Mouse (Mus musculus): ENCODE measurements around the gene Efemp2.
A peak's percentile ranks its signal among the peaks of the same experiment; 100 is the strongest.

The Efemp2 gene

DNA sequence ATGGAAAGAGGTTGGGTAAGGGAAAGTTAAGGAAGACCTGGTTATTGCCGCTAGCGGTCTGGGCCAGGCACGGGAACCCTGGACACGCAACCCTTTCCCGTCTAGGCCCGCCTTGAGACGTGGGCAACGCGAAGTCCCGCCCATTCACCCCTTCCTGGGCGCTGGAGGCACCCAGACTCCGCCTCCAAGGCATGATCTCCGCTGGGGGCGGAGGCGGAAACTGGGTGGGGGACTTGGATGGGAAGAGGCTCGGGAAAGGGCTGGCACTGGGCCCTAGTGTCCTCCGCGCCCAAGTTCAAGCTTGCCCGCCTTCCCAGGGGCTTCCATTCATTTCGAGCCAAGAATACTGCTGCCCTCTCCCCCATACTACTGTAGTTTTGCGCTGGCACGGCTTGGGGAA, at the start of gene Efemp2:
Efemp2 (plus strand) TSS at position 235 of the 400 bp plus-strand sequence.
- ATAC-seq (ENCODE audit: low TSS enrichment) = no peak

- ATAC-seq (ENCODE audit: low TSS enrichment) = peak; percentile 24; the same call in 1 of the 2 replicates
These were observed 49.5 kb upstream of the Efemp2 start for GRCm38 (mm10) chr19:5424092-5424781.

DNA sequence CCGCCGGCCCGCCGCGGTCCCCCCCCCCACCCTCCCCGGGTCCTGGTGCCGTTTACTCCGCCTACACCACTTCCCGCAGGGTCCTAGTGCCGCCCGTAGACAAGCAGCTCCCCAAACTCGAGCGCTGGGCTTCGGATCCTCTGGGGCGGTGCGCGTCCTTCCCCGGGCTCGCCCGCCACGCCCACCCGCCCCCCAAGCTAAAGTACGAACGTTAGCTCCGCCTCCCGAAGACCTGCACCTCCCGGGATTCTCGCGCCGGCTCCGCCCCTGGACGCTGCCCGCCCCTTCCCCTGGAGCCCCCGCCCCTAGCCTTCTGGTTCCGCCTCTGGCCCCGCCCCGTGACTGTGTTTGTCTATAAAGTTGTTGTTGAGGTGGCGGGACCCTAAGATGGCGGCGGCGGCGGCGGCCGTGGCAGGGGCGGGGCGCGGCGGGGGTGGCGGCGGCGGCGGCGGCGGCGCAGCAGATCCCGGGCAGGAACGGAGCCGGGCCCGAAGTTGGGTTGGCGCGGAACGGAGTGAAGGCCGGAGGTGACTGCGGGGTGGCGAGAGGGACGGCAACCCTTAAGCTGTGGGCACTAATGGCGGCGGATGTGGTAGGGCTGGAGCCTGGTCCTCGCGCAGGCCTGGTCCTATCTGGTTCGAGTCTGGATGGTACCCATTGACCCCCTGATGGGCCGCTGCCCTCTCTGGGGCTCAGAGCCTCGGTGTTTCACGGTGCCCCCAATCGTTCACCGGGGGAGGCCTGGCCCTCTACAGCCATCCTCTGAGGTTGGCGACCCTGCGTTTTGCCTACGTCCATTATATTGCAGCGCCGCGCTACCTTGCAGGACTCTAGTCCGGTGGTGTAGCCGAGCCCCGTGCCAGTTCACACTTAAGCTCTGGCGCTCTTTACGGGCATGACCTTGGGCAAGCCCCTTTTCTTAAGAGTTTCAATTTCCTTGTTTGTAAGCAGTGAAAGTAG, 48.7 kb upstream of the Efemp2 start, which contains the start of the genes Drap1 and AI837181:
Drap1 (minus strand) TSS at position 198 of the 960 bp plus-strand sequence.
AI837181 (plus strand) TSS at position 363 of the 960 bp plus-strand sequence.
- peak; percentile 75 for ATAC-seq (ENCODE audit: low TSS enrichment)

- ATAC-seq (ENCODE audit: low TSS enrichment) = no peak
These were observed 47.7 kb upstream of the Efemp2 start for GRCm38 (mm10) chr19:5425906-5426565.

DNA sequence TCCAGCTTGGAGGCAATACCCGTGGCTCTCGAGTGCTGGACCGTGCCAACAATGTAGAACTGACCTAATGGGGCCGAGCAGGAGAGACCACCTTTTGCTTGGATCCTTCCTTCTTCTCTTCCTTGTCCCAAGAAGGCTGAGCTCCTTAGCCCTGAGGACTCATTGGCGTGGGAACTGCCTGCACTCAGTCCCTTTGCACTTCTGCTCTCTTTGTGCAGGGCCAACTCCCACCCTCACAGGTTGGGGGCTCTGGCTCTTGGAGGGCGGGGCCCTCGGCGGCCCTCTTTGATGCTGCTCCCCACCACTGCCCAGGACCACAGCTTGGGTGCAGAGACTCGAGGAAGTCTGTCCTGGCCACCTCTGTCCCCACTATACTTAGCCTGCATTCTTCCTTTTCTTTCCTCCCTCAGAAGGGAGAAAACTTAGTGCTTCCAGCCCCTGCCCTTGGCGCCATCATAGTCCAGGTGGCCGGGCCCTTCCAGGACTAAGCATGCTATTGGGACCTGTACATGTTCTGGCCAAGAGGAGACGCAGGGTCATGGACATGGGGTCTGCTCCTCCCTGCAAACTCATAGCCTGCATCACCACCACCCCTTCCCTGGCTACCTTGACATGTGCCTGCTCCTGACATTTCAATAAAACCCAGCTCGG, 47.0 kb upstream of the Efemp2 start:
- no peak for ATAC-seq (ENCODE audit: low TSS enrichment)

GRCm38 (mm10) chr19:5428083-5428482, 45.7 kb upstream of the Efemp2 start:
- ATAC-seq (ENCODE audit: low TSS enrichment) = no peak

DNA sequence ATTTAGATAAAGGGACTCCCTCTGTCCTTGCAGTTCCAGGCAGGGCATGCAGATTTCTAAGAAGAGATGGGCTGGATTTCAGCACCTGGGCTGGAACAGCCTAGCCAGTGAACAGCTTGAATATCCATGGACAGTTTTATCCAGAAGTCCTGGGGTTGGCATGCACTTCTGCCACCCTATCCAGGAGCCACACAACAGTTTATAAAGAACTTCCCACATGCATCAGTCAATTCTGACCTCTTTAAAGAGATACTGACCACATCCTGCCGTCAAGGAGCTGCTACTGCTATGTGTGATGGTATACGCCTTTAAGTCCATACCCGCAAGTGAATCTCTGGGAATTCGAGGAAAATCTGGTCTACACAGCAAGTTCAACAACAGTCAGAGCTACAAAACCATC, 44.5 kb upstream of the Efemp2 start:
- no peak for ATAC-seq (ENCODE audit: low TSS enrichment)

DNA sequence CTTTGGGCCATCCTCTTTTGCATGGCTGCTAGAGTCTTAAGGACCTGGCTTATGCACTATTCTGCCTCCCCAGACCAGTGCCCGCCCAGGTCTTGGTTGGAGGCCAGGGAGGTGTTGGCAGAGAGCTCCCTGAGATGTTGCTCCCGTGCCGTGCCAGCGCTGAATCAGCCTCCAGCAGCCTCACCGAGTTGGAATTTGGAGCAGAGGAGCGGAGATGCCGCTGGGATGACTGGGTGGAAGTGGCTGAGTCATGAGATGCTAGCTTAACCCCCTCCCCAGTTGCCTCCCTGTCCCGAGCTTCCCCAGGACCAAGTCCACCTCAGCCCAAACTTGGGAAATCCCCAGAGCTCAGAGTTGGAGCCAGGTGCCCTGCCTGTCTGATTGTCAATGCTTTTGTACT, 43.9 kb upstream of the Efemp2 start:
- ATAC-seq (ENCODE audit: low TSS enrichment) = no peak

DNA sequence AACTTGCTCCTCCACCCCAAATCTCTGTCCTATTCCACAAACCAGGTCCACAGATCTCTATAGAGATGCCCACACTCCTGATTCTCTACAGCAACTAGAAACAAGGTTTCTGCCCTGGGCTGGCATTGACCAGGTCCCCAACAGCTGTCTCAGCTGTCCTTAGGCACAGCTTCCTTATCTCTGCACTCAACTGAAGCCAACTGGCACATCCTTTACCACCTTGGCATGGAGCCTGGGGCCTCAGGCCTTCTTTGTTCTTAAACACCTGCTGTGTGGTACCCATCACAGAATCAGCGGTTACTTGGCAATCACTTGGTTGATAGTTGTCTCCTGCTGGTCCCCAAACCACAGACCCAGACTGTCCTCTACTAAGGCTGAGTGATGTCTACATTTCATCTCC, 43.3 kb upstream of the Efemp2 start:
- no peak for ATAC-seq (ENCODE audit: low TSS enrichment)

DNA sequence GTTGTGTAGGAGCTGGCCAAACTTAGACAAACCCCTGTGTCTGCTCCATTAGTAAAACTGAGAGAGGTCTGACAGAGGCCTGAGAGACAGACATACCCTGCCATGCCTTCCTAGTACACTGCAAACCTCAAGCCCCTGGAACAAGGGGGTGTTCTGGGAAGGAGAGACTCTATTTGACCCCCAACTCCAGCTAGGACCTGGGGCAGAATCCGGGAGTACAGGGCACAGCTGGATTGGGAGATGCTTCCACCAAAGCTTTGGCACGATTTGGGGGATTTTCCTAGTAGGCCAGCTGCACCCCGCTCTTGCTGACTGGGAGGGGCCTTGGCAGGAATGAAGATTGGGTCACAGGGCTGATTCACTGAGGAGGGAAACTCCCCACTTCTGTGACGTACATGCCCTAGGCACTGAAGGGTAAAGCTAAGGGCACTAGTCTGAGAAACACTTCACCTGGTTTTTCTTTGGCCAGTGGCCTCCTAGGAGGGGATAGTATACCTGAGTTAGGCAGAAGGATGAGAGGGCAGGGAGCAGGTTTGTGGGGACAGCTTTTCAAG, 41.8 kb upstream of the Efemp2 start:
- ATAC-seq (ENCODE audit: low TSS enrichment) = no peak

DNA sequence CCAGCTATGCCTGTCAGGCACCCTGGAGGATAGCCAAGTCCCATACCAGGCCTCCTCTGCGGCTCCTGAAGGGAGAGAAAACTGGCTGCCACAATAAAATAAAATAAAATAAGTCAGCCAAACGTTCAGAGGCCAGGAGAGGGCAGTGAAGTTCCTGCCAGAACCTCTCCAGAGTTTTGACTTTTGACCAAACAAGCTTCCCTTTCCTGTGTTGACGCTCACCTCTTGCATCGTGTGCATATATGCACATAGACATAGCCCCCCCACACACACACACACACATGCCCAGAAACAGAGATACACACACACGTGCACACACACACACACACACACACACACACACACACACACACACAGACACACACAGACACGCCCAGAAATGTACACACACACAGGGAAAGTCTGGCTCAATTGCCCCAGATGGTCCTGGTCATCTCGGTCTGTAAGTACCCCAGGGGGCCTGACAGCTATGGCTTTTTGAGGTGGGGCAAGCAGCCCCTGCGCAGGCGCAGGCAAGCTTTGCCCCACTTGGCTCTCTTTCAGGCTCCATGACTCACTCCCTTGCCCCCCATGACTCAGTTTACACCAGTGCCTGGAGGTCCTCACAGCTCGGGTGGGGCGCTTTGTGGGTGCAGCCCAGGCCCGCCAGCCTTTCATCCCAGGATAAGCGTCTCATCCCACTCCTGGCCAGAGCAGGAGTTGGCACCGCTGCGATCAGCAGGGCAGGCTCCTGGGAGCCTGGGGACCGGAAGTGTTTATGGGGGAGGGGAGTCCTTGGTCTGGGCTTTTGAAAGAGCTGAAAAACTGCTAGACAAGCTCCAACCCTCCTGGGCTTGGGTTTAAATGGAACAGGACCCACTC, 40.5 kb upstream of the Efemp2 start:
- no peak for ATAC-seq (ENCODE audit: low TSS enrichment)

DNA sequence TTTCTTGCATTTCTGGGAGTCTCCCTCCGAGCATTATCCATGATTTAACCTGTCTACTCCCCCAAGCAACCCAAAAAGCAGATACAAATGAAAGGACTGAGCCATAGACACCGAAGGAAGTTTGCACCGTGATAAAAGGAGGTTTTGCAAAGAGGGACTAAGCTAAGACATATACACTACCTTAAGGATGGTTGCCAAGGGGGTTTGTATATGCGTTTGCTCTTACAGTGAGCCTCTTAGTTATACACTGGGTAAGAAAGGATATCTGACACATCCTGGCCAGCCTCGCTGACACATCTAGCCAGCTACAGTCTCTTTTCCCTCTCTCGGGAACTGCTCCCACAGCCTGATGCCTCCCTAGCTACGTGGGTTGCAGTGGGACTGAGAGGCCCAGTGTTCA, 39.8 kb upstream of the Efemp2 start:
- no peak for ATAC-seq (ENCODE audit: low TSS enrichment)

DNA sequence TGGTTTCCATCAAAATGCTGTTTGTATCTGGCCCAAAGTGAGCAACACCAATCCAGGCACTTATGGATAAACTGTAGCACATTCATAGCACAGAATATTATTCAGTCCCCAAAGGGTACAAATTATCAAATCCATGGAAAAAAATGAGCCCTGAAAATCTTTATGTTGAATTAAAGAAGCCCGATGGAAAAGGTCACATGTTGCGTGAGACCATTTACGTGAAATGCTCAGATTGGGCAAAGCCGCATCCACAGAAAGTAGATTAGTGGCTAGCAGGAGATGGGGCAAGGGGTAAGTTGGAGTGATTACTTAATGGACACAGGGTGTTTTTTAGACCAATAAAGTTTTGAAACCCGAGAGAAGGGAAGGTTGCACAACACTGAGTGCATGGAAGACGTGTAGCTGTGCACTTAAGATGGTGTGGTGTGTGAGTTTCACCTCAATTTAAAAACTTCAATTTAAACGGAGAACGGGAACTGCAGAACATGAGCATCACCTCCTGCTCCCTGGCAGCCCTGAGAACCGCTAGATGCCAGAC, 29.3 kb upstream of the Efemp2 start:
- no peak for ATAC-seq (ENCODE audit: low TSS enrichment)

DNA sequence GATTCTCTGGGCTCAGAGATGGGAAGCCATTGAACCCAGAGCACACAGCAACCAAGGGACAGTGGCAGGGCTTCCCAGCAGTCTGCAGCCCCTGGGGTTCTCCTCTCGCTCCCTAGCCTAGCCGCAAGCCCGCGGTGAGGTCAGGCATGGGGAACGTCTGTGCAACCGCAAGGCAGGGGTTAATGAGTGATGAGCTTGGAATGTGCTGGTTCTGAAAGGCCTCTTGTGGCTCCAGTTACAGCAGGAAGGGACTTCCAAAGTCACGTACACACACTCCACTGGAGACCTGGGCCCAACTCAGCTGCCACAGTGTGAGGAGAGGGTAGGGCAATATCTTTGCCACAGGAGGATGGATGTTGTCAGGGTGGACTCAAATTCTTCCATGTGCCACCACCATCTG, 28.8 kb upstream of the Efemp2 start:
- no peak for ATAC-seq (ENCODE audit: low TSS enrichment)

- no peak for ATAC-seq (ENCODE audit: low TSS enrichment)
These were observed 28.0 kb upstream of the Efemp2 start for GRCm38 (mm10) chr19:5445747-5446146.

- peak; percentile 72; the same call in 1 of the 2 replicates for ATAC-seq (ENCODE audit: low TSS enrichment)
These were observed 26.0 kb upstream of the Efemp2 start, which contains the start of gene Fosl1 for GRCm38 (mm10) chr19:5447515-5448353. Fosl1 (plus strand) TSS chr19:5447547.

DNA sequence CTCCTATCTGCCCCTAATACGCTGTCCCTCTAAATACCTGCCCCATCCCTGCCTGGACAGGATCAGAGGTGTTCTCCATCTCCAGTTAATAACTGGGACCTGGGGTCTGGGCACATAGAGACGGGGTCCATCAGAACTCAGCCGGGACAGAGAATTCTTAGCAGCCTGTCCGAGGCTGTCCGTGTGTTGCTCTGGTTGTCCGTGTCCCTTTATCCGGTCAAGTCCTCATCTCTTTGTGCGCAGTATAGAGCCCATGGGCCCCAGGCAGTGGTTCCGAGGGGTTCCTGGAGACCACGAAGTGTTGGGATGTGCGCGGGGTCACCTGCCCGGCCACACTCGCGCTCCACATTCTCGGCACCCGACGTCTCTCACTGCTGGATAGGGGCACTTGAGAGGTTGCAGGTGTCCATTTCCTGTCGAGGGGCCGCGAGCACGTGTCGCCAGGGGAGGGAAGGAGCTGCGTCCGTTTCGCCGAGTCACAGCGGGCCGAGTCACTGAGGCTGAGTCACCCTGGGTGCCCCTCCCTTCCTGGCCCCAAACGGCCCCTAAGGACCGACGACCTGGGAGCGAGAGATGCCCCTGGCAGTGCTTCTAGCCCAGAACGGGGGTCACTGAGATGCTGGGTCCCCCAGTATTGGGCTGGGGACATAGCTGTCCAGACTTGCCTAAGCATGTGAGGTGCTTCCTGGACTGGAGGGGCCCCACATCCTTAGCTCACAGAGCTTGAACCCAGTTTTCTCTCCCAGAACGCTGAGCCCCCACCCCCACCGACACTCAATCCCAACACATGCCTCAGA, 25.2 kb upstream of the Efemp2 start:
- no peak for ATAC-seq (ENCODE audit: low TSS enrichment)

- no peak for ATAC-seq (ENCODE audit: low TSS enrichment)
These were observed 24.1 kb upstream of the Efemp2 start for GRCm38 (mm10) chr19:5449673-5450072.

Measured in frontal cortex, adult (tissue).